Mouse (Mus musculus) C2C12 (cell line): ENCODE data around the gene Traip. TPM values are rescaled to one million over a fixed set of nuclear protein-coding genes. Genes with fewer than 3 reads are reported as not detected.

ENCODE experiments used
- H3K27me3 ChIP-seq: one replicate; pipeline ENCODE4 v1.6.1; 2011; ENCODE audit not compliant: control insufficient read depth, insufficient read depth, insufficient read length
- H3K36me3 ChIP-seq: one replicate; pipeline ENCODE4 v1.6.1; 2011; ENCODE audit not compliant: control insufficient read depth, insufficient read depth
- H3K4me3 ChIP-seq: one replicate; pipeline ENCODE4 v1.5.1; 2011; ENCODE audit warnings: mild to moderate bottlenecking, control low read depth; ENCODE audit not compliant: poor library complexity, insufficient read depth, severe bottlenecking
- H3K79me2 ChIP-seq: one replicate; pipeline ENCODE4 v1.6.1; 2011; ENCODE audit not compliant: control insufficient read depth, insufficient read depth
- H3K79me3 ChIP-seq: one replicate; pipeline ENCODE4 v1.6.1; 2011; ENCODE audit warnings: low read depth, control low read depth
- H3ac ChIP-seq: one replicate; pipeline ENCODE3; 2011; ENCODE audit warnings: low read depth; ENCODE audit not compliant: control insufficient read depth, insufficient read length
- CEBPB ChIP-seq: IDR thresholded peaks from one replicate; pipeline ENCODE4 v1.6.1; 2011; ENCODE audit warnings: low read depth, mild to moderate bottlenecking, control low read depth, moderate library complexity
- CTCF ChIP-seq: IDR thresholded peaks from one replicate; pipeline ENCODE4 v1.5.1; 2011; ENCODE audit not compliant: control insufficient read depth, insufficient read depth, insufficient read length
- FOSL1 ChIP-seq: IDR thresholded peaks from one replicate; pipeline ENCODE4 v1.8.0; 2011; ENCODE audit warnings: mild to moderate bottlenecking, low read length; ENCODE audit not compliant: poor library complexity, insufficient read depth, severe bottlenecking
- MAX ChIP-seq: IDR thresholded peaks from one replicate; pipeline ENCODE4 v1.6.1; 2011; ENCODE audit warnings: mild to moderate bottlenecking, control low read depth
- MYOD1 ChIP-seq: IDR thresholded peaks from one replicate; pipeline ENCODE4 v1.6.1; 2011; ENCODE audit warnings: low read depth; ENCODE audit not compliant: control insufficient read depth, insufficient read length
- MYOG ChIP-seq: IDR thresholded peaks from one replicate; pipeline ENCODE4 v1.6.1; 2011; ENCODE audit not compliant: control insufficient read depth, insufficient read length; ENCODE audit errors: extremely low read depth
- USF1 ChIP-seq: IDR thresholded peaks from one replicate; pipeline ENCODE4 v1.6.1; 2011; ENCODE audit warnings: low read depth, mild to moderate bottlenecking, control low read depth, moderate library complexity
- polyA plus RNA-seq: library from polyadenylated mRNA; unstranded; fragments of >200 nt; fragmentation: generic; extraction: Trizol; gene quantifications from one replicate; pipeline ENCODE4 v1.2.1, GENCODE M21; 2012; ENCODE audit warnings: missing spikeins

The Traip gene
- polyA plus RNA-seq, 1 experiment: 18.5 TPM

DNA sequence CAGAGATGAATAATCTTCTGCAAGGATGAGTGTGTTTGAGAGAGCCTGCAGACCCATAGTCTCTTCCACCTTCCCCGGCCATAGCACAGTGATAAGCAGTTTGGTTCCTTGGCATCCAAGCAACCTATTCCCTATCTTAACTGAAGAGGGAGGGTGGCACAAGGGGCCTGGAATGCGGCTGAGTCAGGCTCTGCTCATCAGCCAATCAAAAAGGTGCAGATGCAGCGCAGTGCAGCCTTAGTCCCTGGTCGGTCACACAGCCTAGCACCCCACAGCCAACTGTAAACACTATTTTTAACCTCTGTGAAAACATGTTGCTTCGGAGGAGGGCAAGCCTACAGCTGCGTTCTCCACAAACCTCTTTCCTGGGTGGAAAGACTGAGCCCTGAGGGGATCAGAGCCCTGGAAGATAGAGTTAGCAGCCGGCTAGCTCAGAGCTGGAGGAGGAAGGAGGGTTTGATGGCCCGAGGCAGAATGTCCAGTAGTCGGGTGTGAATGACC, 23.0 kb upstream of the Traip start:
- Histone ChIP-seq H3K36me3 (no peaks in the 10 kb centered on the region), H3ac (no peak overlapping the region), H3K4me3 (no peak overlapping the region), H3K27me3 (peaks cover 3% of the 10 kb centered on the region), H3K79me3 (no peaks in the 10 kb centered on the region), H3K79me2 (no peaks in the 10 kb centered on the region)
- TF ChIP-seq USF1: no peak

DNA sequence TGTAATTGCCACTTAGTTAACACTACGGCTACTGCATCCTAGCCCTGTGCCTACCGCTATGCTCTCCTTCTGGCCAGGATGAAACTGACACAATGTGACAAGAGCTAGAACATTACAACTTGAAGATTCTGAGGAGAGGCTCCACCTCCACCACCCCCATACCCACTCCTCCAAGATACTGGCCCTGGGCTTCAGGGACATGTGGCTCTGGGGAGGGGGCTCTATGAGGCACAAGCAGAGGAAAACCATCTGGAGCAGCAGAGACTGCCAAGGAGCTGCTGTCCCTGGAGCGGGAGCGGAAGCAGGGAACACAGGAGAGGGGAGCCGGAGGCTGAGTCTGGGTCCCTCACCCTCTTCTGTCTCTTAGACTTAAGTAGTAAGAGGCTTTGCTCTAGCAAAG, 22.2 kb upstream of the Traip start:
- no peak overlapping the region for H3ac ChIP-seq
- no peak for TF ChIP-seq FOSL1
- TF ChIP-seq USF1: no peak
- H3K36me3 ChIP-seq: no peaks in the 10 kb centered on the region
- H3K79me2 ChIP-seq: no peaks in the 10 kb centered on the region
- H3K79me3 ChIP-seq: no peaks in the 10 kb centered on the region
- H3K27me3 ChIP-seq: peaks cover 3% of the 10 kb centered on the region
- H3K4me3 ChIP-seq: no peak overlapping the region

DNA sequence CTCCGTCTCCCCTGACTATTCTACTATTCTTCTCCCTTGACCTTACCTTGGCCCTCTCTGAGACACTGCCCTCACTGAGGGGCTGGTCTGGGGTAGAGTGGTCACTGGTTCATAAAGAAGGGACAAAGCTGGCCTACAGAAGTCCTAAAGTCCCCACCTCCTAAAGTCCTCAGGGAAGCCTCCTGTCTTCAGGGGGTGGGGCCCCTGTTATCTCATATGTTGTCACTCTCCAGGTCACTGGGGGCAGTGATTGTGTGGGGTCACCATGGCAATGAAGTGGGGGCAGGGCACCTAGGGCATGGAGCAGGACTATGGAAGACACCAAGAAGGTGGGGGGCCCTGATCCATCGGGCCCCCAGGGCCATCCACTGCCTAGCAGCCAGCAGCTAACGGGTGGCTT, 21.8 kb upstream of the Traip start, which contains the start of gene Actl11:
Actl11 (plus strand) TSS at position 301 of the 400 bp plus-strand sequence.
- no peak for TF ChIP-seq FOSL1
- TF ChIP-seq USF1: no peak
- TF ChIP-seq MYOD1: no peak
- no peak for TF ChIP-seq CEBPB
- no peak for TF ChIP-seq MYOG
- TF ChIP-seq CTCF: no peak
- TF ChIP-seq MAX: no peak
- Histone ChIP-seq H3K79me3 (no peaks in the 10 kb centered on the region), H3K79me2 (no peaks in the 10 kb centered on the region), H3ac (no peak within 1 kb of the TSS), H3K36me3 (no peaks in the 10 kb centered on the region), H3K4me3 (no peak within 1 kb of the TSS), H3K27me3 (peaks cover 3% of the 10 kb centered on the region)

DNA sequence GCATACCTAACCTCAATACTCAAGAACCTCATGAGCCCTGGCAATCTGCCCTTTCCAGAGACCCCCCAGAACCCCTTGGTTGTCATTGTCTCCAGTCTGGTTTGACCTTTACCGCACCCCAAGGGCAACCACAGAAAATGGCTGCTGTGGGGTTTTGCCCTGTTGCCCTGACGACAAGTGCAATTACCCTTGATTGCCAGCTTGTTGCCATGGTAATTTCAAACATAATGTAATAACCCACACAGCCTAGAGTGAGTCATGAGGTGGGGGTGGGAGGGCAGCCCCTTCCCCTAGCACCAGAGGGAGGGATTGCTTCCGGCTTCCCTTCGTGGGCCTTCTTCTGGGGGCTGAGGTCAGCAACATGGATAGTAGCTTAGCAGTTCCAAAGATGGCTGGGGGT, 17.7 kb upstream of the Traip start:
- TF ChIP-seq USF1: no peak
- TF ChIP-seq MYOG: no peak
- no peak for TF ChIP-seq CTCF
- H3K79me3 ChIP-seq: no peaks in the 10 kb centered on the region
- H3K79me2 ChIP-seq: no peaks in the 10 kb centered on the region
- no peak overlapping the region for H3ac ChIP-seq
- peaks cover 21% of the 10 kb centered on the region for H3K27me3 ChIP-seq
- H3K36me3 ChIP-seq: no peaks in the 10 kb centered on the region
- H3K4me3 ChIP-seq: no peak overlapping the region

DNA sequence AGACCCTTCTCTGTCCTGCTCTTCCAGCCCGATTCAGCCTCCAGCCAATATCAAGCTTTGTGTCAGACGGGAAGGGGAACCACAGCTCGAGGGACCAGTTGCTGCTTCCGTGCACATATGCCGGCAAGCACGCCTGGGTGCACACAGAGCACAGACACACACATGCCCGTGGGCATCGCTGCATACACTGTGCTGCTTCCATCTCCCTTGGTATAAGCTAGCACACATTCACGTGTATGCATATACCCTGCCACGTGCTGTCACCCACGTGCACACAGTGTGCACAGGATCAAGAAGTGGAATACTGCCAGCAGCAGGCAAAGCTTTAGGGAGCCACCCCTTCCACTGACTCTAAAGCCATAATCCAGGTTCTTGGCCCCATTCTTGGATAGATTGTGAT, 15.8 kb upstream of the Traip start:
- H3K79me2 ChIP-seq: no peaks in the 10 kb centered on the region
- TF ChIP-seq USF1 (no peak), MYOD1 (no peak), CEBPB (no peak), MAX (no peak), CTCF (no peak), FOSL1 (no peak), MYOG (no peak)
- no peak overlapping the region for H3K4me3 ChIP-seq
- H3K27me3 ChIP-seq: peaks cover 22% of the 10 kb centered on the region
- no peak overlapping the region for H3ac ChIP-seq
- H3K36me3 ChIP-seq: no peaks in the 10 kb centered on the region
- no peaks in the 10 kb centered on the region for H3K79me3 ChIP-seq

DNA sequence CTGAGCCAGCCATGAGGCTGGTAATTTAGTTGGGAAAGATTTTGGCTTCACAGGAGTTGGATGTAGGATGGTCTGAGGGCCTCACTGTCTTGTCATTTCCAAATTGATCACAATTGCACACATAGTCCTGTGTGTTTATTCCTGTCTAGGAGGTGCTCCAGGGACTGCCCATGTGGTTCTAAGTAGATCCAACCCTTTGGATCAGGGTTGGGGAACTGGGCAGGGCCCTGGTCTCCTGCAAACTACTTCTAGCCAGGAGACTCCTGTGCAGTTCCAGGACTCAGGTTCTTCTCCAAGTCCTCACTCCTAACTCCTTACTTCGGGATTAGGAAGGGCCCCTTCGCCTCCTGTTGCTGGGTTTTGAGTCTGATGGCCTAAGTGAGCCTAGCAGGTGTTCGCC, 14.6 kb upstream of the Traip start, which contains the start of gene Camkv:
Camkv (plus strand) TSS at position 301 of the 400 bp plus-strand sequence.
- peaks cover 19% of the 10 kb centered on the region for H3K27me3 ChIP-seq
- no peak within 1 kb of the TSS for H3K4me3 ChIP-seq
- H3K79me3 ChIP-seq: no peaks in the 10 kb centered on the region
- TF ChIP-seq MYOD1 (no peak), CEBPB (no peak), CTCF (no peak), MYOG (no peak), USF1 (no peak), MAX (no peak), FOSL1 (no peak)
- H3K36me3 ChIP-seq: no peaks in the 10 kb centered on the region
- H3ac ChIP-seq: no peak within 1 kb of the TSS
- no peaks in the 10 kb centered on the region for H3K79me2 ChIP-seq
